Mouse (Mus musculus): ENCODE results near the gene Npy4r. TPM values are rescaled to one million over a fixed set of nuclear protein-coding genes. Genes with fewer than 3 reads are reported as not detected.
A peak's percentile ranks its signal among the peaks of the same experiment; 100 is the strongest.

Gene Npy4r
- total RNA-seq, 2 experiments from 2014 or later: not detected

DNA sequence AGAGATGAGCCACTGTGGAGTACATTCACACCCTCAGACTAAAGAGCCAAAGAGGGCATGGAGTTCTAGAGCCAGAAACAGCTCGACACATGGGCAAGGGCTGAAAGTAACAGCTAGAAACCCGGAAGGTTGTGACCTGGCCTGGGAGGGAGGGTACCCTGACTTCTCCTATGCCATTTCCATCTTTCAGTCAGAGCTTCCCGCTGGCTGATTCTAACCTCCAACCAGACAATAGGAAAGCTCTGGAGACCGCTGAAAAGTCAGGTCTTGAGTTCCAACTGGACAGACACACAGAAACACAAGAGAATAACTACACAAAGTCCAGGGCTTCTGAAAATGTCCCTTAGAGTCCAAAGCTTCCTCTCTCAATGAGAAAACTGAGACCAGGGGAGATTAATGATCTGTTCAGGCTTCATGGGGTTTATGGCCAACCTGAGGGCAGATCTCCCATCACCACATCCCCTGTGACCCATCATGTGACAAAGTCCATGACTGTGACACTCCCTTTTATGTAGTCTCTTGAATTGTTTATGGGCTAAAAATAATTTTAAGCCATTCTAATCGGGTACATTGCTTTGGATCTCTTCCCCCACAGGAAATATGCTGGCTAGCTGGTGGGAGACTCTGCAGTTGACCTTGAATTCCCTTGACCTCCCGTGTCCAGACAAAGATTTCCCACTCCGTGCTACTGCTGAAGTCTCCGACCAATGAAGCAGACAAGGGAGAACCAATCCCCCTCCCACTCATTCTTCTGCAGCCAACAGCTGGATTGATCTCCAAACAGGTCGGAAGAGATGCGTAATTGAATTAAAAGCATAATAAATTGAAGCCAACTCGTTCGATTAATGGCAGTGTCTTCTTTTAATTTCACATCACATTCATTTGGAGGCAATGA lies 32.0 kb downstream of the Npy4r start:
- DNase-seq (ENCODE audit: low spot score in 2 of 2): no peak

GRCm38 (mm10) chr14:34119046-34119723 lies 33.1 kb downstream of the Npy4r start:
- no peak for DNase-seq (ENCODE audit: low spot score in 2 of 2)

DNA sequence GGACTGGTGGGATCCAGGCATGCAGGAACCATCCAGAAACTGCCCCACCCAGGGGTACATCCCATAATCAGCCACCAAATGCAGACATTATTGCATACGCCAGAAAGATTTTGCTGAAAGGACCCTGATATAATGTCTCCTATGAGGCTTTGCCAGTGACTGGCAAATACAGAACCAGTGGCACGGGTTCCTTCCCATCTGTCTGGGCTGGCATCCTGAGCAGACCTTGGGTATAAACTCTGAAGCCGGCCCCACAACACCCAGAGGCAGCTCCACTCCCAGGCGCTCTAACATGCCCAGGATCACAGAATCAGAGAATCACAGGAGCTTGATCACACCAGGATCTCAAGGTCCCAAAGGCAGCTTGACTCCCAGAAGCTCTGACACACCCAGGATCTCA lies 38.0 kb downstream of the Npy4r start:
- no peak for DNase-seq (ENCODE audit: low spot score in 2 of 2)

DNA sequence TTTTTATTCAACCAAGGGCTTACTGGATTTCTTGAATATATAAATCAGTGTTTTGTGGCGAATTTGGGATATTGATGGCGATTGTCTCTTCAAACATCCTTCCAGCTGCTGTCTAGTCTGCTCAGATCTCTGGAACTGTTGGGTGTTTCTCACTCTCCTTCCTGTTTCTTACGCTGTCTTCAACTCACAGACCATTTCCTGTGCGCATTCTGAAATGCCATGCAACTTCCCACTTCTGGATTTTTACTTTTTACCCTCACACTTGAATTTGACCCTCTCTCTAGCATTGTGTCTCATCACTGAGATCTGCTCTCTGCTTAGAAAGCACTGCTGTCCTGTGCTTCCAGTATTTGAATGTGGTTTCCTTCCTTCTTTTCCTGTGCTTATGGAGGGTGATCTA lies 44.7 kb downstream of the Npy4r start:
- DNase-seq (ENCODE audit: low spot score in 2 of 2): no peak

GRCm38 (mm10) chr14:34106389-34107062 lies 45.8 kb downstream of the Npy4r start:
- peak; percentile 7 to 15 for DNase-seq (ENCODE audit: low spot score in 2 of 2)

DNA sequence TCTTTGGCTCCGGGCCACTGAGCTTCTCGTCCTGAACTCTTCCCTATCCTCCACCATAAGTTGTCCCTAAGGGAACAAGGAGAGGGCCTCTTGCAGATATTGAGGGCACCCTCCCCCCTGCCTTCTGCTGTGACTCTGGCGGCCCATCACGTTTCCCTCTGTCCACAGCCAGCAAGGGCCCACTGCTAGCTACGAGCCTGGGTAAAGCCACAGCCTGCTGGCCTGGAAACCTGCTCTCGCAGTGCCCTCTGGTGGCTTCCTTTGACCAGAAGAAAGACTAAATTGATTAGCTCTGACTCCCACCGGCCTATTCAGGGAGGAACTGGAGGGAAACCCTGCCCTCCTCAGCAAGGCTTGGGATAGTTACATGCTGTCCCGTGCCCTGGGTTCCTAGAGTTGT lies 47.4 kb downstream of the Npy4r start:
- DNase-seq (ENCODE audit: low spot score in 2 of 2): peak; percentile 55 to 56

DNA sequence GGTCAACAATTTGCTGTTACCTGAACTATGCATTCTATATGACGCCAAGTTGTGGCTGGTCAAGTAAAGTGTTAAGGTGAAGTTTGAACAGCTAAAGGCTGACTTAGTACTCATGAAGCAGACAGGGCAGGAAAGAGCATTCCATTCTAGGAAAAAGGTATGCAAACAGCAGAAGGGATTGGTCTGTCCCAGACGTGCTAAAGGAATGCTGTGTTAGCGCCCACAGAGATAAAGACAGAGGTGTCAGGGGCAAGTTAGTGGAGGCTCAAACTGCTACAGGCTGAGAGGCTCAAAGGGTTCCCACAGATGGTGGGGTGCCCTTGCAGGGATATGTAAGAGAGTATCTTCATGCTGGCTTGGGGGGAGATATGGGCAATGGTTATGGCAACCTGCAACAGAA lies 48.4 kb downstream of the Npy4r start:
- no peak for DNase-seq (ENCODE audit: low spot score in 2 of 2)

DNA sequence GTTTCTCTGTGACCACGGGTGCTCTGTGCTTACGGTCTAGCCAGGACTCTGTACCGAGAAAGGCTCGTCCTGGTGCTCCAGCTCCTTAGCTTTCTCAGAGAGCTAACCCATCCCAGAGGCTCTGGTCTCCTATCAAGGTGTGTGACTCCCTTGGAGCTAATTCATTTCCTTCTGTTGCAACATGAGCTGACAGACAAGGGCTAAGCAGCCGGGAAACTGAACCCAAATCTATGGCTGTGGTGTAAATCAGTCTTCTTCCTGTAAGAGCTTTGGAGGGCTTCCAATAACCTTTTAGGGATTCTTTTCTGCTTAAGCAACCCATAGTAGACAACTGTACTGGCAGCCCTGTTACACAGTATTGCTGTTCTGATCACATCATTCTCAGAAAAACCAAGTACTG lies 49.7 kb downstream of the Npy4r start, which contains the start of gene A630023A22Rik:
Gene A630023A22Rik (minus strand): TSS at position 154 of the 400 bp plus-strand sequence.
- DNase-seq (ENCODE audit: low spot score in 2 of 2): no peak

- DNase-seq (ENCODE audit: low spot score in 2 of 2): no peak
Observed at GRCm38 (mm10) chr14:34096161-34096560, 56.1 kb downstream of the Npy4r start.

Other genes with a start within 250 kb of the Npy4r start
- 1 to 10 TPM; 2.1 to 4.0 TPM for gene Gdf10, start 228.9 kb downstream of the Npy4r start, total RNA-seq (2021)
- not detected for gene Gdf2, start 211.4 kb downstream of the Npy4r start, total RNA-seq (2021)
- not detected for gene Rbp3, start 198.5 kb downstream of the Npy4r start, total RNA-seq (2021)
- gene Zfp488, start 173.7 kb downstream of the Npy4r start, total RNA-seq (2021): 1 to 10 TPM; 2.6 to 2.7 TPM
- not detected for gene Gm30083, start 137.3 kb downstream of the Npy4r start, total RNA-seq (2021)
- gene Gm5460, start 135.7 kb downstream of the Npy4r start, total RNA-seq (2021): not detected
- gene Antxrl, start 99.8 kb downstream of the Npy4r start, total RNA-seq (2021): not detected
- gene Anxa8, start 66.5 kb downstream of the Npy4r start, total RNA-seq (2021): 1 to 10 TPM; 1.1 to 1.2 TPM
- gene A630023A22Rik, start 49.7 kb downstream of the Npy4r start, total RNA-seq (2021): not detected
- 1 to 10 TPM; 3.1 to 3.7 TPM for gene Gprin2, start 49.2 kb upstream of the Npy4r start, total RNA-seq (2021)
- under 1 TPM; 0.37 to 0.66 TPM for gene Syt15, start 67.1 kb upstream of the Npy4r start, total RNA-seq (2021)
- gene Shld2, start 158.0 kb upstream of the Npy4r start, total RNA-seq (2021): 10 to 100 TPM in 1 of 2 experiments, 1 to 10 TPM in 1; 10.0 to 11.9 TPM
- gene Glud1, start 158.2 kb upstream of the Npy4r start, total RNA-seq (2021): 100 to 1,000 TPM; 270 to 302 TPM
- gene Fam25c, start 202.9 kb upstream of the Npy4r start, total RNA-seq (2021): not detected
- 1 to 10 TPM; 5.4 to 5.8 TPM for gene Sncg, start 222.3 kb upstream of the Npy4r start, total RNA-seq (2021)
- gene Mmrn2, start 223.0 kb upstream of the Npy4r start, total RNA-seq (2021): 1 to 10 TPM; 4.0 to 4.3 TPM